Mouse (Mus musculus) granulocyte monocyte progenitor cell, adult 5-6 weeks (primary cell): ENCODE data around the gene Fam107a. TPM values are rescaled to one million over a fixed set of nuclear protein-coding genes. Genes with fewer than 3 reads are reported as not detected.
"Not testable (repeated sequence)": the region's sequence is repeated elsewhere in the genome, so short reads cannot be mapped to it uniquely, and the experiment has no call there.

Source experiments
- ATAC-seq: replicated peaks from 2 replicates; pipeline ENCODE4 v1.8.0; 2016; ENCODE audit warnings: mild to moderate bottlenecking, moderate TSS enrichment, inconsistent platforms; ENCODE audit not compliant: poor library complexity, severe bottlenecking
- total RNA-seq, 2 experiments: library from RNA; stranded (forward) in 1 of 2; stranded (reverse) in 1 of 2; fragments of 200-712, 200-1000 nt in 1 of 2; fragments of >200 nt in 1 of 2; fragmentation: Nextera tagmentation in 1 of 2; gene quantifications; 2 replicates each; pipeline ENCODE4 v1.2.3; 2014 to 2017

Gene Fam107a
- total RNA-seq, 2 experiments from 2014 or later, result not detected

GRCm38 (mm10) chr14:8320528-8320927 lies 2.7 kb upstream of the Fam107a start:
- no peak for ATAC-seq

- ATAC-seq, result 0 out of 2 replicates have a peak, but pooled peaks have one; percentile 18
Measured at GRCm38 (mm10) chr14:8316366-8317193, 1.2 kb downstream of the Fam107a start.

GRCm38 (mm10) chr14:8315169-8315568 lies 2.7 kb downstream of the Fam107a start:
- no peak for ATAC-seq

GRCm38 (mm10) chr14:8314536-8314935 lies 3.3 kb downstream of the Fam107a start:
- peak; percentile 40; the same call in 1 of the 2 replicates for ATAC-seq

GRCm38 (mm10) chr14:8313877-8314276 lies 3.9 kb downstream of the Fam107a start:
- no peak for ATAC-seq

- ATAC-seq, result no peak
Measured at GRCm38 (mm10) chr14:8309621-8310141, 8.1 kb downstream of the Fam107a start.

GRCm38 (mm10) chr14:8308650-8309049 lies 9.2 kb downstream of the Fam107a start:
- ATAC-seq, result no peak

GRCm38 (mm10) chr14:8306884-8307283 lies 10.9 kb downstream of the Fam107a start:
- no peak for ATAC-seq

- ATAC-seq, result no peak
Measured at GRCm38 (mm10) chr14:8305014-8305413, 12.8 kb downstream of the Fam107a start.

- no peak for ATAC-seq
Measured at GRCm38 (mm10) chr14:8304082-8304481, 13.7 kb downstream of the Fam107a start.

- ATAC-seq, result no peak
Measured at GRCm38 (mm10) chr14:8302687-8303086, 15.1 kb downstream of the Fam107a start.

GRCm38 (mm10) chr14:8300281-8300680 lies 17.5 kb downstream of the Fam107a start:
- ATAC-seq, result peak; percentile 53; the same call in 1 of the 2 replicates

GRCm38 (mm10) chr14:8297889-8298293 lies 19.9 kb downstream of the Fam107a start:
- no peak for ATAC-seq

GRCm38 (mm10) chr14:8294257-8294656 lies 23.6 kb downstream of the Fam107a start:
- ATAC-seq, result no peak

GRCm38 (mm10) chr14:8286595-8286994 lies 31.2 kb downstream of the Fam107a start:
- ATAC-seq, result peak; percentile 96

- ATAC-seq, result no peak
Measured at GRCm38 (mm10) chr14:8283784-8284183, 34.0 kb downstream of the Fam107a start.

GRCm38 (mm10) chr14:8271281-8271680 lies 46.5 kb downstream of the Fam107a start:
- not testable (repeated sequence) for ATAC-seq

GRCm38 (mm10) chr14:8264378-8264777 lies 53.4 kb downstream of the Fam107a start:
- ATAC-seq, result no peak

- ATAC-seq, result no peak
Measured at GRCm38 (mm10) chr14:8262242-8262641, 55.6 kb downstream of the Fam107a start.

GRCm38 (mm10) chr14:8260214-8260613 lies 57.6 kb downstream of the Fam107a start:
- ATAC-seq, result no peak

- no peak for ATAC-seq
Measured at GRCm38 (mm10) chr14:8259166-8259565, 58.7 kb downstream of the Fam107a start, which contains the start of gene Acox2. Gene Acox2 (minus strand): TSS chr14:8259353.

GRCm38 (mm10) chr14:8258752-8259151 lies 59.1 kb downstream of the Fam107a start:
- ATAC-seq, result peak; percentile 20
